Mouse (Mus musculus) hindbrain, embryonic 15.5 days (tissue): ENCODE data around the gene Sf3a1. TPM values are rescaled to one million over a fixed set of nuclear protein-coding genes. Genes with fewer than 3 reads are reported as not detected.

ENCODE experiments used
- ATAC-seq: fragments of 200-750 bp; cut with Nextera tagmentation; 2 replicates; pipeline ENCODE4 v1.8.0; 2017; ENCODE audit warnings: low read depth, moderate number of reproducible peaks, moderate TSS enrichment; ENCODE audit not compliant: low FRiP score
- H3K27ac ChIP-seq: fragments of 300-500 bp; sonication (generic); replicated peaks from 2 replicates; pipeline ENCODE4 v1.5.1; 2015; ENCODE audit warnings: mild to moderate bottlenecking, inconsistent platforms
- H3K27me3 ChIP-seq: fragments of 300-500 bp; sonication (generic); 2 replicates; pipeline ENCODE4 v1.6.1; 2015; ENCODE audit warnings: control low read depth, inconsistent platforms
- H3K36me3 ChIP-seq: fragments of 300-500 bp; sonication (generic); 2 replicates; pipeline ENCODE4 v1.6.1; 2015; ENCODE audit warnings: control low read depth, inconsistent platforms
- H3K4me1 ChIP-seq: fragments of 300-500 bp; sonication (generic); replicated peaks from 2 replicates; pipeline ENCODE4 v1.6.1; 2015; ENCODE audit warnings: control low read depth, inconsistent platforms
- H3K4me2 ChIP-seq: fragments of 300-500 bp; sonication (generic); 2 replicates; pipeline ENCODE4 v1.6.1; 2015; ENCODE audit warnings: moderate library complexity, mild to moderate bottlenecking, inconsistent platforms
- H3K4me3 ChIP-seq: fragments of 300-500 bp; sonication (generic); 2 replicates; pipeline ENCODE4 v1.5.1; 2015; ENCODE audit warnings: mild to moderate bottlenecking, inconsistent platforms
- H3K9ac ChIP-seq: fragments of 300-500 bp; sonication (generic); 2 replicates; pipeline ENCODE4 v1.6.1; 2015; ENCODE audit warnings: inconsistent platforms
- H3K9me3 ChIP-seq: fragments of 300-500 bp; sonication (generic); 2 replicates; pipeline ENCODE4 v1.6.1; 2016; ENCODE audit warnings: control low read depth, inconsistent platforms
- whole genome bisulfite sequencing: fragments of 180-500 bp; shearing (Covaris S2); methylation state at CpG from one replicate; pipeline ENCODE4 v1.1.7; 2015; 5-methylcytosine and 5-hydroxymethylcytosine counted together
- polyA plus RNA-seq: library from polyadenylated mRNA; unstranded; fragments of >200 nt; fragmentation: Nextera tagmentation; extraction: Ambion mirVana; gene quantifications from 2 replicates; pipeline ENCODE4 v1.2.1, GENCODE M21; 2015

Gene Sf3a1
- polyA plus RNA-seq, 1 experiment from 2014 or later: 52.9 TPM

- Histone ChIP-seq H3K36me3 (peaks cover 55% of the 10 kb centered on the region), H3K4me2 (no peak overlapping the region), H3K27ac (no peak overlapping the region), H3K4me1 (peaks cover 5% of the 10 kb centered on the region), H3K9ac (no peak overlapping the region), H3K27me3 (peaks cover 8% of the 10 kb centered on the region), H3K4me3 (no peak overlapping the region), H3K9me3 (no peaks in the 10 kb centered on the region)
- no peak for ATAC-seq
- 92% methylated on average over 10 of the region's 10 CpGs for WGBS
Observed at GRCm38 (mm10) chr11:4213107-4213506, 53.0 kb downstream of the Sf3a1 start.

- H3K4me1 ChIP-seq: peaks cover 13% of the 10 kb centered on the region
- no peak overlapping the region for H3K9ac ChIP-seq
- peaks cover 20% of the 10 kb centered on the region for H3K27me3 ChIP-seq
- WGBS: 95% methylated on average over 14 of the region's 14 CpGs
- H3K9me3 ChIP-seq: no peaks in the 10 kb centered on the region
- H3K4me2 ChIP-seq: no peak overlapping the region
- peaks cover 42% of the 10 kb centered on the region for H3K36me3 ChIP-seq
- no peak for ATAC-seq
- no peak overlapping the region for H3K27ac ChIP-seq
- H3K4me3 ChIP-seq: no peak overlapping the region
Observed at GRCm38 (mm10) chr11:4214572-4214971, 54.4 kb downstream of the Sf3a1 start.

- Histone ChIP-seq H3K9me3 (no peaks in the 10 kb centered on the region), H3K9ac (no peak overlapping the region), H3K4me2 (no peak overlapping the region), H3K27me3 (peaks cover 20% of the 10 kb centered on the region), H3K27ac (no peak overlapping the region), H3K4me3 (no peak overlapping the region), H3K36me3 (peaks cover 37% of the 10 kb centered on the region), H3K4me1 (peaks cover 13% of the 10 kb centered on the region)
- 87% methylated on average over 10 of the region's 10 CpGs for WGBS
- no peak for ATAC-seq
Observed at GRCm38 (mm10) chr11:4215061-4215460, 54.9 kb downstream of the Sf3a1 start.

GRCm38 (mm10) chr11:4216248-4217000 is 56.3 kb downstream of the Sf3a1 start:
- no peak for ATAC-seq
- peaks cover 20% of the 10 kb centered on the region for H3K27me3 ChIP-seq
- H3K36me3 ChIP-seq: peaks cover 25% of the 10 kb centered on the region
- H3K4me3 ChIP-seq: no peak overlapping the region
- H3K9me3 ChIP-seq: no peaks in the 10 kb centered on the region
- 78% methylated on average over 9 of the region's 9 CpGs for WGBS
- H3K27ac ChIP-seq: no peak overlapping the region
- no peak overlapping the region for H3K9ac ChIP-seq
- H3K4me1 ChIP-seq: peaks cover 13% of the 10 kb centered on the region
- no peak overlapping the region for H3K4me2 ChIP-seq

DNA sequence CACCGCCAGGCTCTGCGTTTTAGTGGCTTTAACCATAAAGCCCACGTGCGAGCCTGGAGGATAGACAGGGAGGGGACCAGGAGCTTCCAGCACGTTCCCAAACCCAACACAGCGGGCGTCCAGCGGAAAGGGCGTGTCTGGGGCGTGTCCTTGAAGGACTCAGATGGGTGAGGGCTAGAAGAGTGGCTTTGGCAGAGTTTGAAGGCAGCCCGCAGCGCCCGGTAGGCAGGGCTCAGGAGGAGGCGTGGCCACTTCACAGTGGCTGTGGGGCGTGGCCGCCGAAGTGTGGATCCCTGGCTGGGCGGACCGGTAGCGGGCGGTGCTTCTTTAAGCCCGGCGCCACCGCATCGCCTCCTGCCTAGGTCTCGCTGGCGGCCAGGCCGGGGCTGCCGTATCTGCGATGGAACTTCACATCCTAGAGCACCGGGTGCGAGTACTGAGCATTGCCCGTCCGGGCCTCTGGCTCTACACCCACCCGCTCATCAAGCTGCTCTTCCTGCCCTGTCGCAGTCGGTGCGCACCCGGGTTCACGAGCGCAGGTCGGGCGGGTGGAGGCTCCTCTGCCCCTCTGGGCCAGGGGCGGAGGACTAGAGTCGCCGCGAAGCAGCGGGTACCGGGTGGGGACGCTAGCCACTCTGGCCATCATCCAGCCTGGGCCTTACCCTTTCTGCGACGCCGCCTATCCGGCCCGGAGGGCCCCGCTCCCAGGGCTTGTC is 57.9 kb downstream of the Sf3a1 start, which contains the start of gene Castor1:
Gene Castor1 (plus strand): TSS at position 312 of the 716 bp plus-strand sequence.
- peak; percentile 69 for ATAC-seq
- Histone ChIP-seq H3K27me3 (peaks cover 20% of the 10 kb centered on the region), H3K27ac (no peak within 1 kb of the TSS), H3K4me3 (peak within 1 kb of the TSS; percentile 39), H3K4me1 (peaks cover 13% of the 10 kb centered on the region), H3K9ac (peak within 1 kb of the TSS; percentile 26), H3K4me2 (peak within 1 kb of the TSS; percentile 71), H3K36me3 (peaks cover 18% of the 10 kb centered on the region), H3K9me3 (no peaks in the 10 kb centered on the region)
- 2% methylated on average over 54 of the region's 56 CpGs for WGBS

GRCm38 (mm10) chr11:4218637-4219036 is 58.5 kb downstream of the Sf3a1 start:
- H3K27ac ChIP-seq: no peak overlapping the region
- 5% methylated on average over 6 of the region's 6 CpGs for WGBS
- no peaks in the 10 kb centered on the region for H3K9me3 ChIP-seq
- peak overlapping the region; percentile 26; the same call in 1 of the 2 replicates for H3K9ac ChIP-seq
- H3K4me1 ChIP-seq: peaks cover 13% of the 10 kb centered on the region
- peak overlapping the region; percentile 39 for H3K4me3 ChIP-seq
- no peak for ATAC-seq
- peaks cover 20% of the 10 kb centered on the region for H3K27me3 ChIP-seq
- H3K36me3 ChIP-seq: peaks cover 13% of the 10 kb centered on the region; the same call in 1 of the 2 replicates
- H3K4me2 ChIP-seq: peak overlapping the region; percentile 71

DNA sequence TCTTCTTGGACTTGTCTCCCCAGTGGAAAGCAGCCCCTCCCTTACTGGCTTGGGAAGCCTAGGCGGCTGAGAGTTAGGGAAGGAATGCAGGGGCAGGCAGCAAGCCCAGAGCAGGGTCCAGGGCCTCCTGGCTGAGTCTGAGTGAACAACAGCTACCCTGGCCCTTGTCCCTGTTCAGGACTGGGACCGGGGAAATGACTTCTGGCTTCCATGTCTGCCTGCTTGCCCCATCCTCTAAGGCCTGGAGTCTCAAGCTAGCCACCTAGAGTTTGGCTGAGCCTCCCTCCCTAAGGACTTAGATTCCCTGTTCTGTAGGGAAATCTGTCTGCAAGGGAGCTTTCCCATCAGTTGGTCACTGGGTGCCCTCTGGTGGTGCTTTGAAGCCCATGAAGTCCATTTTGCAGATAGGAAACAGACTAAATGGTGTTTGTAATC is 59.2 kb downstream of the Sf3a1 start:
- no peaks in the 10 kb centered on the region for H3K9me3 ChIP-seq
- 20% methylated on average over 2 of the region's 2 CpGs for WGBS
- H3K4me1 ChIP-seq: peaks cover 13% of the 10 kb centered on the region
- H3K27ac ChIP-seq: no peak overlapping the region
- ATAC-seq: 0 out of 2 replicates have a peak, but pooled peaks have one; percentile 32
- peaks cover 7% of the 10 kb centered on the region; the same call in 1 of the 2 replicates for H3K36me3 ChIP-seq
- no peak overlapping the region for H3K4me2 ChIP-seq
- no peak overlapping the region for H3K4me3 ChIP-seq
- no peak overlapping the region for H3K9ac ChIP-seq
- H3K27me3 ChIP-seq: peaks cover 20% of the 10 kb centered on the region

DNA sequence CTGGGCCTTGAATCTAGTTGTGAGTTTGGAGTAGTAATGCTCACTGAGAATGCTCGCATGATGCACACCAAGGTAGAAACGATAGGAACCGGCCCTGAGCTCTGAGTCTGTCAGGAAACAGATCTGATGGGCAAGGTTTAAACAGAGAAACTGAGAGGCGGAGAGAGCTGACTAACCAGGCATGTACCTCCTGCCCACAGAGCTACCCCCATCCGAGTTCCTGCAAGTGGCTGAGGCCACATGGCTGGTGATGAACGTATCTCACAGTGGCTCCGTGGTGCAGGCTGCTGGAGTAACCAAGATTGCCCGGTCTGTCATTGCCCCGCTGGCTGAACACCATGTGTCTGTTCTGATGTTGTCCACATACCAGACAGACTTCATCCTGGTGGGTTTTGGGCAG is 59.8 kb downstream of the Sf3a1 start:
- H3K4me2 ChIP-seq: no peak overlapping the region
- H3K36me3 ChIP-seq: peaks cover 3% of the 10 kb centered on the region; the same call in 1 of the 2 replicates
- ATAC-seq: no peak
- H3K9me3 ChIP-seq: no peaks in the 10 kb centered on the region
- H3K4me1 ChIP-seq: peaks cover 13% of the 10 kb centered on the region
- H3K9ac ChIP-seq: no peak overlapping the region
- no peak overlapping the region for H3K27ac ChIP-seq
- H3K4me3 ChIP-seq: no peak overlapping the region
- 64% methylated on average over 9 of the region's 9 CpGs for WGBS
- peaks cover 20% of the 10 kb centered on the region for H3K27me3 ChIP-seq

DNA sequence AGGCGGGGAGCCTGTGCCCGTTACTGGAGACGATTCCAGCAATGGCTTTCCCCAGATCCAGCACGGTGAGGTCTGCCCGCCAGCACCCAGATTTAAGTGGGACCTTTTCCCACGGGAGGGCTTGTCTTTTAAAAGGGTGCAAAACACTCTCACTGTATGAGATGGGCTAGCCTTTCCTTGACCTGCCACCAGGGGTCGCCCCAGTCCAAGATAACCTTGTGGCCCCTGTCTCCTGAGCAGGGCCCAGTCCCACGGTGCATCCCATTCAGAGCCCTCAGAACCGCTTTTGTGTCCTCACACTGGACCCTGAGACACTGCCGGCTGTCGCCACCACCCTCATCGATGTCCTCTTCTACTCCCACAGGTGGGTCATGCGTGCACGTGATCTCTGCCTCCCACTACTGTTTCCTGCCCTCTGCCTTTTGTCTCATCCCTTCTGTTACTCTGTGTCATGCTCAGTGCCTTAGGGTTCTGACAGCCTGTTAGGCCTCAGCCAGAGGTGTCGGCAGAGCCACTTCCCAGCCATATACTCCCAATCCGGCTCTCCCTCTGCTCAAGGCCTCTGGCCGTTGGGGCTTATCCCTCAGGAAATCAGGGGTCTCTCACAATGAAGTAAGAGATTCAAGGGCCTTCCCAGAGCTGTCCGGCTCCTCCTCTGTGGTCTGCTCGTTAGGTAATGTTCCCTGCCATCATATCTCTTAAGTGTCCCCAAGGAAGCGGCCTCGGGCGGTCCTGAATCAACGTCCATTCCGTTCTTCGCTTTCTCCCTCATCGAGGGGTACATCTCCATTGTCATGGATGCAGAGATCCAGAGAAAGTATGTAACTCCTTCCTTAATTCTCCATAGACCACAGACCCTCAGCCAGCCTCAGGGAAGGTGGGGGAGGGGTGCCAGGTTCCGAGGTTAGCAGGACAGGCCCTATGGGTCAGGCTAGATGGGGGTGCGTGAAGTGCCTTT is 60.6 kb downstream of the Sf3a1 start:
- 51% methylated on average over 28 of the region's 28 CpGs for WGBS
- Histone ChIP-seq H3K9ac (no peak overlapping the region), H3K4me3 (no peak overlapping the region), H3K4me1 (peaks cover 13% of the 10 kb centered on the region), H3K27ac (no peak overlapping the region), H3K9me3 (no peaks in the 10 kb centered on the region), H3K4me2 (no peak overlapping the region), H3K36me3 (no peaks in the 10 kb centered on the region), H3K27me3 (peaks cover 20% of the 10 kb centered on the region)
- no peak for ATAC-seq

DNA sequence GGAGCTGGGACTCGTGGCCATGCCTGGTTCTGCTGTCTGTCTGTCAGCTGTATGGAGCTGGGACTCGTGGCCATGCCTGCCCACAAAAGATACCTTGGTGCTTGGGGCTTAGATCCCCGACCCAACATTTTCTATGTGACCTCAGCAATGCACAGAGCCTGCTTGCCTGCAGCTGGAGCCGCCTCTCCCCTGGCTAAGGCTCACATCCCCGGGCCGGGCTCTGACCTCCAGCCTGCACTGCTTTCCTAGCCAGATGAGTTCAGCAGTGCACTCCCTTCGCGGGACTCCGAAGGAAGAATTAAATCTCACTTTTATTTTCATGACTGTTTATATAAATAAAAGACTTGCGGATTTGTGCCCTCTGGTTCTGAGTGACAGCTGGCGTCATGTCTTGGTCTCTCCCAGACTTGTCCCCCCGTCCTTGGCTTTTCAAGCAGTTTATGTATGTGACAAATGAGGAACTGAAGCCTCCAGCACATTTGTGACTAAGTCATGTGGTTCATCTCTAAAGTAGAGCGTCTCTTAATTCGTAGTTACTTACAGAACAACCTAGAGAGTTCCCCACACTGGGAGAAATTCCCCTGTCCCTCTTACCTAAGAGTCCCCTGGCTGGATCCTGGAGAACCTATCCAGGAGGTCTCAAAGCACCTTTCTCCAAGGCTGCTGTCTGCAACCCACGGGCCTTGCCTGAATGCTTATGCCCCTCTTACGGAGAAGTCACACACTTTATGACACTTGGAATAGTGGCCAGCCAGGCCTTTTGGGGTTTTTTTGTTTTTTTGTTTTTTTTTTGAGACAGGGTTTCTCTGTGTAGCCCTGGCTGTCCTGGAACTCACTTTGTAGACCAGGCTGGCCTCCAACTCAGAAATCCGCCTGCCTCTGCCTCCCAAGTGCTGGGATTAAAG is 62.1 kb downstream of the Sf3a1 start:
- no peak for ATAC-seq
- Histone ChIP-seq H3K9ac (no peak overlapping the region), H3K27ac (no peak overlapping the region), H3K9me3 (no peaks in the 10 kb centered on the region), H3K4me2 (no peak overlapping the region), H3K27me3 (peaks cover 20% of the 10 kb centered on the region), H3K4me1 (peaks cover 13% of the 10 kb centered on the region), H3K36me3 (no peaks in the 10 kb centered on the region), H3K4me3 (no peak overlapping the region)
- WGBS: 78% methylated on average over 17 of the region's 17 CpGs
